12 mouse cellular contexts compared by ENCODE assay signal in the genomic region with DNA sequence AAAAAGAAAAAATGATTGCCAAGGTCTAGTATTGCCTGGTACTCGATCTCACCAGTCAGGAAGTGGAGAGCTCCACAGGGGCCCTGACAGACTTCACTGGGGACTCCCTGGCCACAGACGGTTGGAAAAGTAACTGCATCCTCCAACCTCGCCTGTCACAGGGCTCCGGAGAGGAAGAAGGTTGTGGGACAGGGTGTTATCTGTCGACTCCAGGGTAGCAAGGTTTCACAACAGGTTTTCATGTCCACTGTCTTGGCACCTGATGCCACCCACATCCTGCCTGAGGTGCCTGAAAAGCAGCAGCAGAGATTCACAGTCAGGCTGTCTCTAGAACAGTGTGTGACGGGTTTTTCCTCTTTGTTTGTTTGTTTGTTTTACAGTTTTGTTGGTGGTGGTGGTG. TPM values are rescaled to one million over a fixed set of nuclear protein-coding genes. Genes with fewer than 3 reads are reported as not detected.
DNase-seq lines count a peak whose midpoint lies in the region; ATAC-seq lines count a peak whose summit lies in the region.
"Had no signal": no experiment of that assay in that cellular context is flagged by ENCODE, and none has a peak within 500 bp of the region (broad histone marks: within the 10 kb centered on the region; RNA-seq: fewer than 3 reads in every experiment).

No protein-coding gene starts in this region.

- H3K4me3 ChIP-seq in heart, embryonic 14.5 days (ENCODE audit: control insufficient read depth in 1 of 2, insufficient read depth in 1 of 2, low read depth in 1 of 2, low read length in 2 of 2), result no peak overlapping the region
- H3K4me3 ChIP-seq: embryonic facial prominence, embryonic 12.5 days; layer of hippocampus, adult 2 months had no signal

- peak overlapping the region; percentile 70 for H3K9ac ChIP-seq in heart, embryonic 14.5 days (ENCODE audit: low read length)
- H3K9ac ChIP-seq: embryonic facial prominence, embryonic 12.5 days; forebrain, postnatal 0 days had no signal

- H3K27me3 ChIP-seq in heart, embryonic 14.5 days (ENCODE audit: control insufficient read depth, insufficient read depth, low read length), result no peaks in the 10 kb centered on the region

- no peaks in the 10 kb centered on the region for H3K9me3 ChIP-seq in heart, embryonic 14.5 days (ENCODE audit: control insufficient read depth, low read length)
- H3K9me3 ChIP-seq: embryonic facial prominence, embryonic 12.5 days had no signal

- H3K36me3 ChIP-seq in heart, embryonic 14.5 days (ENCODE audit: control insufficient read depth, insufficient read depth, low read length), result peaks cover 36% of the 10 kb centered on the region

- peaks cover 22 to 36% of the 10 kb centered on the region in 2 experiments for H3K4me1 ChIP-seq in heart, embryonic 14.5 days (ENCODE audit: control insufficient read depth in 2 of 2, insufficient read depth in 2 of 2, low read length in 2 of 2)

- no peak for ATAC-seq in heart, embryonic 14.5 days (ENCODE audit: insufficient number of reproducible peaks, insufficient read depth, low FRiP score, low read depth)
- peak; percentile 68 for ATAC-seq in CD4-positive, CD25-positive, alpha-beta regulatory T cell, adult 4 months
- peak; percentile 72 for ATAC-seq in inflammation-experienced regulatory T-cells, adult 6 months
- ATAC-seq: forebrain, postnatal 0 days had no signal

- no peak for DNase-seq in heart, postnatal 25 days (ENCODE audit: low spot score)
- peak; percentile 70 to 77 for DNase-seq in natural killer cell, adult 2 months (ENCODE audit: low spot score in 2 of 2)
- DNase-seq in adrenal gland, postnatal 4 days (ENCODE audit: low spot score in 2 of 2), result no peak
- no peak for DNase-seq in layer of hippocampus, postnatal 14 days (ENCODE audit: low spot score in 2 of 2)
- DNase-seq in lung, adult 18-20 months, result no peak
- DNase-seq: cerebellum, adult 18-20 months; forebrain, postnatal 0 days had no signal

- H3K4me2 ChIP-seq in heart, embryonic 14.5 days (ENCODE audit: low read length), result no peak overlapping the region
- H3K4me2 ChIP-seq: embryonic facial prominence, embryonic 12.5 days had no signal

- whole genome bisulfite sequencing in heart, embryonic 14.5 days, result 33% methylated on average over 6 of the region's 6 CpGs

- intact Hi-C loops in heart, postnatal 25 days (cut with DNase I), result loop anchor here (2.0 kb wide), 1 partner anchor 17 kb away; a partner anchor contains a TSS

- peak overlapping the region; percentile 72 to 77 for H3K27ac ChIP-seq in heart, embryonic 14.5 days (replicated peaks in 1 of 2; ENCODE audit: control insufficient read depth in 1 of 2, insufficient read depth in 1 of 2, low read depth in 2 of 2, low read length in 2 of 2)
- H3K27ac ChIP-seq: embryonic facial prominence, embryonic 12.5 days; layer of hippocampus, adult 2 months had no signal

RNA-seq across cellular contexts. Expression of a gene that starts 2.4 kb away (rescaled TPM):
- 126 and 129 TPM in 2 replicates for polyA plus RNA-seq in heart, embryonic 14.5 days (2014; fragmentation: Nextera tagmentation; extraction: Ambion mirVana)
- total RNA-seq in heart, postnatal 25 days (2021), result 100 to 1,000 TPM; 167 to 223 TPM
- 100 to 1,000 TPM; 154 to 194 TPM for polyA plus RNA-seq in CD4-positive, CD25-positive, alpha-beta regulatory T cell, adult 4 months (2017; shearing (Covaris generic))
- polyA plus RNA-seq in inflammation-experienced regulatory T-cells, adult 6 months (2017; shearing (Covaris generic)), result 100 to 1,000 TPM; 115 to 138 (median 124) TPM
- total RNA-seq in adrenal gland, postnatal 4 days (2021), result 10 to 100 TPM; 28.4 to 31.7 TPM
- 1 to 10 TPM; 4.1 to 6.6 TPM for total RNA-seq in layer of hippocampus, postnatal 14 days (2021)

RNA-seq across cellular contexts. Expression of a gene that starts 18.0 kb away (rescaled TPM):
- 99.7 and 101 TPM in 2 replicates for polyA plus RNA-seq in heart, embryonic 14.5 days (2014; fragmentation: Nextera tagmentation; extraction: Ambion mirVana)
- total RNA-seq in heart, postnatal 25 days (2021), result 10 to 100 TPM; 24.4 to 25.3 TPM
- polyA plus RNA-seq in CD4-positive, CD25-positive, alpha-beta regulatory T cell, adult 4 months (2017; shearing (Covaris generic)), result 10 to 100 TPM; 44.2 to 44.5 TPM
- 10 to 100 TPM; 29.2 to 50.7 (median 50.2) TPM for polyA plus RNA-seq in inflammation-experienced regulatory T-cells, adult 6 months (2017; shearing (Covaris generic))
- 10 to 100 TPM; 68.5 to 76.5 TPM for total RNA-seq in adrenal gland, postnatal 4 days (2021)
- total RNA-seq in layer of hippocampus, postnatal 14 days (2021), result 10 to 100 TPM; 71.8 to 75.5 TPM

RNA-seq across cellular contexts. Expression of a gene that starts 40.4 kb away (rescaled TPM):
- polyA plus RNA-seq in heart, embryonic 14.5 days (2014; fragmentation: Nextera tagmentation; extraction: Ambion mirVana), result 0.32 TPM in 1 of 2 replicates, not detected in the other
- total RNA-seq in heart, postnatal 25 days (2021), result not detected
- polyA plus RNA-seq in CD4-positive, CD25-positive, alpha-beta regulatory T cell, adult 4 months (2017; shearing (Covaris generic)), result 1 to 10 TPM; 3.3 to 3.8 TPM
- 1 to 10 TPM; 4.6 to 6.3 (median 6.0) TPM for polyA plus RNA-seq in inflammation-experienced regulatory T-cells, adult 6 months (2017; shearing (Covaris generic))
- total RNA-seq in adrenal gland, postnatal 4 days (2021), result not detected
- total RNA-seq in layer of hippocampus, postnatal 14 days (2021), result under 1 TPM in 1 of 2 experiments, not detected in 1; 0.24 TPM

Comparison
In these comparisons a context has a peak if more than half of its experiments do, and no peak if none do; other contexts are left out.
1. DNase-seq: peak in natural killer cell, adult 2 months (2 of 2); none in heart, postnatal 25 days (single experiment), adrenal gland, postnatal 4 days (0 of 2), layer of hippocampus, postnatal 14 days (0 of 2) and lung, adult 18-20 months (0 of 2).
2. RNA of a gene that starts 2.4 kb away (total RNA-seq): 167 to 223 TPM in heart, postnatal 25 days; 28.4 to 31.7 TPM in adrenal gland, postnatal 4 days and 4.1 to 6.6 TPM in layer of hippocampus, postnatal 14 days; every median in the first group is over 4 times any median in the second.